Mouse (Mus musculus) cerebellum, adult 2 months (tissue): ENCODE data around the gene Ehmt2. TPM values are rescaled to one million over a fixed set of nuclear protein-coding genes. Genes with fewer than 3 reads are reported as not detected.

Experiments used
- DNase-seq, 2 experiments: peaks; one replicate each; pipeline ENCODE4 v3.0.0; 2021
- H3K27ac ChIP-seq: fragments of 200-500 bp; 2 replicates; pipeline ENCODE4 v1.5.1; 2012; ENCODE audit warnings: low read length, control low read depth, inconsistent platforms; ENCODE audit not compliant: insufficient read depth
- H3K27me3 ChIP-seq: fragments of 200-500 bp; 2 replicates; pipeline ENCODE4 v1.6.1; 2012; ENCODE audit warnings: inconsistent platforms, mild to moderate bottlenecking, low read length, moderate library complexity; ENCODE audit not compliant: control insufficient read depth, insufficient read depth
- H3K4me1 ChIP-seq: fragments of 200-500 bp; 2 replicates; pipeline ENCODE4 v1.6.1; 2011; ENCODE audit warnings: low read length; ENCODE audit not compliant: control insufficient read depth, insufficient read depth
- H3K4me3 ChIP-seq: fragments of 200-500 bp; replicated peaks from 2 replicates; pipeline ENCODE3; 2011; ENCODE audit warnings: mild to moderate bottlenecking, low read depth, low read length, control low read depth; ENCODE audit not compliant: insufficient read depth
- CTCF ChIP-seq: fragments of 200-500 bp; IDR thresholded peaks from 2 replicates; pipeline ENCODE4 v1.5.1; 2011; ENCODE audit warnings: low read depth, mild to moderate bottlenecking, control low read depth, low read length, moderate library complexity, borderline replicate concordance; ENCODE audit not compliant: insufficient read depth
- POLR2A ChIP-seq: fragments of 200-500 bp; IDR thresholded peaks from 2 replicates; pipeline ENCODE4 v1.6.1; 2011; ENCODE audit warnings: low read length, control low read depth, borderline replicate concordance; ENCODE audit not compliant: insufficient read depth
- WGBS: fragments of 180-500 bp; shearing (Covaris S2); methylation state at CpG from one replicate; pipeline ENCODE4 v1.1.7; 2018; 5-methylcytosine and 5-hydroxymethylcytosine counted together
- polyA plus RNA-seq: library from polyadenylated mRNA; depleted of rRNA; stranded (reverse); fragments of >200 nt; gene quantifications from 2 replicates; pipeline ENCODE4 v1.2.3, GENCODE M21; 2012

Ehmt2 gene
- polyA plus RNA-seq, 1 experiment, result 174 TPM

- no peak overlapping the region for H3K27ac ChIP-seq
- TF ChIP-seq POLR2A, result no peak
- no peak for TF ChIP-seq CTCF
- no peaks in the 10 kb centered on the region for H3K27me3 ChIP-seq
- 87% methylated on average over 9 of the region's 9 CpGs for whole genome bisulfite sequencing
- no peak for DNase-seq
- no peaks in the 10 kb centered on the region for H3K4me1 ChIP-seq
- no peak overlapping the region for H3K4me3 ChIP-seq
Measured at GRCm38 (mm10) chr17:34860514-34860913, 37.8 kb upstream of the Ehmt2 start.

GRCm38 (mm10) chr17:34861704-34862415, 36.4 kb upstream of the Ehmt2 start:
- WGBS, result 66% methylated on average over 13 of the region's 13 CpGs
- Histone ChIP-seq H3K27me3 (no peaks in the 10 kb centered on the region), H3K4me1 (no peaks in the 10 kb centered on the region), H3K4me3 (no peak overlapping the region), H3K27ac (no peak overlapping the region)
- DNase-seq, result no peak
- TF ChIP-seq CTCF (no peak), POLR2A (no peak)

GRCm38 (mm10) chr17:34862416-34863081, 35.7 kb upstream of the Ehmt2 start, which contains the start of gene Cfb:
Cfb (minus strand) TSS chr17:34862518.
- WGBS, result 59% methylated on average over 8 of the region's 8 CpGs
- no peak for TF ChIP-seq POLR2A
- TF ChIP-seq CTCF, result no peak
- H3K27me3 ChIP-seq, result no peaks in the 10 kb centered on the region
- H3K27ac ChIP-seq, result no peak within 1 kb of the TSS
- no peak for DNase-seq
- no peaks in the 10 kb centered on the region for H3K4me1 ChIP-seq
- H3K4me3 ChIP-seq, result no peak within 1 kb of the TSS

GRCm38 (mm10) chr17:34865981-34866380, 32.3 kb upstream of the Ehmt2 start:
- Histone ChIP-seq H3K4me3 (no peak overlapping the region), H3K4me1 (no peaks in the 10 kb centered on the region), H3K27me3 (no peaks in the 10 kb centered on the region), H3K27ac (no peak overlapping the region)
- WGBS, result 55% methylated on average over 7 of the region's 7 CpGs
- TF ChIP-seq CTCF (no peak), POLR2A (no peak)
- DNase-seq, result no peak

GRCm38 (mm10) chr17:34874321-34874720, 23.9 kb upstream of the Ehmt2 start:
- 89% methylated on average over 6 of the region's 6 CpGs for WGBS
- no peak for DNase-seq
- no peaks in the 10 kb centered on the region for H3K27me3 ChIP-seq
- TF ChIP-seq POLR2A, result no peak
- TF ChIP-seq CTCF, result no peak
- H3K4me1 ChIP-seq, result no peaks in the 10 kb centered on the region
- H3K27ac ChIP-seq, result no peak overlapping the region
- H3K4me3 ChIP-seq, result no peak overlapping the region

- WGBS, result 62% methylated on average over 11 of the region's 11 CpGs
- no peak for DNase-seq
- TF ChIP-seq POLR2A (no peak), CTCF (no peak)
Measured at GRCm38 (mm10) chr17:34879336-34879879, 18.9 kb upstream of the Ehmt2 start, which contains the start of gene Zbtb12. Zbtb12 (plus strand) TSS chr17:34879483.

GRCm38 (mm10) chr17:34881166-34881565, 17.1 kb upstream of the Ehmt2 start:
- Histone ChIP-seq H3K4me3 (no peak overlapping the region), H3K27me3 (no peaks in the 10 kb centered on the region), H3K27ac (no peak overlapping the region), H3K4me1 (no peaks in the 10 kb centered on the region)
- TF ChIP-seq POLR2A (no peak), CTCF (no peak)
- DNase-seq, result no peak

More at GRCm38 (mm10) chr17:34879336-34879879, 18.9 kb upstream of the Ehmt2 start, which contains the start of gene Zbtb12:
- H3K27me3 ChIP-seq, result no peaks in the 10 kb centered on the region
- no peak within 1 kb of the TSS for H3K27ac ChIP-seq
- H3K4me1 ChIP-seq, result no peaks in the 10 kb centered on the region
- no peak within 1 kb of the TSS for H3K4me3 ChIP-seq
